Mouse (Mus musculus): Measurements from ENCODE around the gene Fbxo7.
"Not testable (repeated sequence)": the region's sequence is repeated elsewhere in the genome, so short reads cannot be mapped to it uniquely, and the experiment has no call there.

The Fbxo7 gene

GRCm38 (mm10) chr10:86021749-86022473 is at the start of gene Fbxo7:
Gene Fbxo7 (plus strand): TSS chr10:86021972.
- DNase-seq (ENCODE audit: low spot score): peak; percentile 89

- no peak for DNase-seq (ENCODE audit: low spot score)
Measured at GRCm38 (mm10) chr10:85972915-85973314, 48.9 kb upstream of the Fbxo7 start.

DNA sequence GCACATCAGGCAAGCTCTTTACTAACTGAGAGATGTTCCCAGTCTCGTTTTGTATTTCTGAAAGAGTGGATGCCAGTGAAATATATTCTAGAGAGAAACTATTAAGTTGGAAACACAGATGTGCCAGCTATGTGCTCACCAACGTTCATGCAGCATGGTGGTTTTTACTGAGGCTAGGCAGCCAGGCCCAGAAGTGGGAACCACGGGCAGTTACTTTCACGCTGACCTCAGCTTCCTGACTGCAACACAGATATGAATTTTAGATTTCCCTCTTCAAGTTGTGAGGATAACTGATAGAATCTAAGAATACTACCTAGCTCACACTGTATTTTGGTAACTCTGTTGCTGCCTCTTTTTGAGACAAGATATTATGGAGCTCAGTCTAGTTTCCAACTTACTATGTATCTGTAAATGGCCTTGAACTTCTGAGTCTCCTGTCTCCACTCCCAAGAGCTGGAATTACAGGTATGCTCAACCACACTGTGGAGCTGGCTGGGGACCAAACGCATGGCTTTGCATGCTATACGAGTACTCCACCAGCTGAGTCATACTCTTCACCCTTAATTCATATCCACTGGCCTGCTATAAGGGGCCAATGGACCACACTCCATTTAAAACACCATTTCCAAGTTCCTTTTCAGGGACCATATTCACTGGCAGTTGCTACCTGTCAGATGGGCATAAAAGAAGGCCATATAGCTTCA is 32.2 kb upstream of the Fbxo7 start:
- no peak for DNase-seq (ENCODE audit: low spot score)

DNA sequence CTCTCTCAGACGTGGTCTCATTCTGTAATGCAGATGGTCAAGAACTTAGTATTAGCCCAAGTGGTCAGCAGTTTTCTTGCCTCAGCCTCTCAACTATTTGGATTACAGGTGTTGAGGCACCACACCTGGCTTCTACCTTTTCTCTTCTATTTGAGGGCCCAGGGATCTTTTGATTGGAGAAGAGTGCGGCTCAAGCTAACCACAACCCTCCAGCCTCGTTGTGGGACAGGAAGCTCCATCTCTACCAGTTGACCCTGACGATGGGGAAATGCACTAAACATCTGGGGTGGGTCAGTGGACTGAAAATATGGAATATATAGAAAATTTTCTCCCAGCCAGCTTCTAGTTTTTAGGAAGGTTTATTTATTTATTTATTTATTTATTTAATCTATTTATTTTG is 29.4 kb upstream of the Fbxo7 start:
- DNase-seq (ENCODE audit: low spot score): no peak

DNA sequence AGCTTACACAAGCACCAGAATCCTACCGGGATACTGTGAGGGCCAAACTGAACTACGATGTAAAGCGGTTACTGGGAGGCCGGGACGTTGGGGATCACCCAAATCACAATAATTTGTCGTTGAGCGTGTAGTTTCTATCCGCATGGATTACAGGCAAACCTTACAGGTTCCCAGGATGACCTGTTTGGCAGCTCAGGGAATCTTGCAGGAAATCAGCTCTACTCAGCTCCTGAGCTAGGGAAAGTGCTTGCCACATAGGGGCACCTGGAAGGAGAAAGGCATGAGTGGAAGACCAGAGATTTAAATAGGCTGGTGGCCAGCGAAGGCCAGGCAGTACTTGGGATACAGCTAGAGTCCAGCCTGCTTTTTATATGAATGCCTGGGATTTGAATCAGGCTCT is 27.9 kb upstream of the Fbxo7 start:
- DNase-seq (ENCODE audit: low spot score): no peak

GRCm38 (mm10) chr10:85994543-85995104 is 27.1 kb upstream of the Fbxo7 start:
- DNase-seq (ENCODE audit: low spot score): no peak

GRCm38 (mm10) chr10:86000447-86000846 is 21.3 kb upstream of the Fbxo7 start:
- no peak for DNase-seq (ENCODE audit: low spot score)

- DNase-seq (ENCODE audit: low spot score): no peak
Measured at GRCm38 (mm10) chr10:86006455-86006854, 15.3 kb upstream of the Fbxo7 start.

DNA sequence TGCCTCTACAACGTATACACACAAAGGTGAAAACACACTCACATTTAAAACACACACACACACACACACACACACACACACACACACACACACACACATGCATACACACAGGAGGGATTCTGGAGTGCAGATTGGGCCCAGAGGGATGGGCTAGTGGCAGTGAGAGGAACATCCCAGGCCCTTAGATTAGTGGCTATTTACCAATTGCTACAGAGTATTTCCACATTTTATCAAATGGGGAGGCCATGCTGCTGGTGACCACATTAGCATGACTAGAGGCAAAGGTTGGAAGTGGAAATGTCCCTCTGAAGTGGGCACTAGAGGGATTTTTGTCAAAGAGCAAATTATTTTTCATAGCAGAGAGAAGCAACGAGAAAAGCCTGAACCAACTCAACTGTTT is 12.1 kb upstream of the Fbxo7 start:
- DNase-seq (ENCODE audit: low spot score): no peak

GRCm38 (mm10) chr10:86010636-86011035 is 11.1 kb upstream of the Fbxo7 start:
- DNase-seq (ENCODE audit: low spot score): no peak

DNA sequence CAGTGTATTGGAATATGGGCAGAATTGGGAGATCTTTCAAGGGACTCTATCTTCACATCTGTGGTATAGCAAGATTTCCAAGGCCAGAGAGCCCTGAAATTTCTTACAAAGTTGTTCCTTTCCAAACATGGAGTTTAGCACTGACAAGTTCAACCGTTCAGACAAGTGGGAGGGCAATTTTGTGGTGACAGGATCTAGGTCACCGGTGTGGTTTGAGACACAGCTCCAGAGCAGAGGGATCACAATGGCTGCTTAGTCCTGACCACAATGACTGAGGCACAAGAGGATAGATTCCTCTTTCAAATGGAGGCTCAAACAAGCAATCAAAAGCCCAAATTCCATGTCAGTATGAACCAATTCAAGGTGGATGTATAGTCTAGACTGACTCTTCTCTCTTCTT is 10.6 kb upstream of the Fbxo7 start:
- no peak for DNase-seq (ENCODE audit: low spot score)

- no peak for DNase-seq (ENCODE audit: low spot score)
Measured at GRCm38 (mm10) chr10:86011781-86012180, 10.0 kb upstream of the Fbxo7 start, which contains the start of gene Bpifc. Gene Bpifc (minus strand): TSS chr10:86011895.

DNA sequence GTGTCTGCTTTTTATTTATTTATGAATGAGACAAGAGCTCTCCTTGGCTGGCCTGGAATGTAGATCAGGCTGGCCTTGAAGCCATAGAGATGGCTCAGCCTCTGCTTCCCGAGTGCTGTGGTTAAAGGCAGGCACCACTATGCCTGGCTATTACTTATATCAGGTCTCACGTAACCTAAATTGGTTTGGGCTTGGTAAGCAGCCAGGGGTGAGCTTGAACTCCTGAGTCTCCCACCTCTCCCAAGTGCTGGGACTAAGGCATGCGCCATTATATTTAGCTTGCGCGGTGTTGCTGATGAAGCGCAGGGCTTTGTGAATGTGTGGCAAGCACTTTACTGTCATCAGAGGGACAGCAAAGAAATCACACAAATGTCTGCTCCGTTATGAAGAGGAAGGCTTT is 4.0 kb upstream of the Fbxo7 start:
- no peak for DNase-seq (ENCODE audit: low spot score)

GRCm38 (mm10) chr10:86018813-86019212 is 3.0 kb upstream of the Fbxo7 start:
- DNase-seq (ENCODE audit: low spot score): no peak

DNA sequence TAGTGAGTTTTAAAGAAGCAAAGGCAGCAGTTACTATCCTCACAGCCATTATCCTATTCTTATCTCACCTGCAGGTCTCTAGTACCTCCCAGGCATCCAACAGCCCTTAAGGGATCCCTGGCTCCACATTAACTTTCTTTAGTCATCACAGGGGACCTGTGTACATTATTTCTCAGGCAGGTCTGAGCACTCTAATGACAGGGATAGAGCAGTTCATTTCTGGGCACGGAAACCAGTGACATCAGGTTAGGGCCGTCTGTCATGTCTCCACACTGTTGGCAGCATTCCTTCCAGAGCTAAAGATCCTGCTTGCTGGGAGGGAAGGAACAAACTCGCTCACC is 394 bp upstream of the Fbxo7 start:
- no peak for DNase-seq (ENCODE audit: low spot score)

- no peak for DNase-seq (ENCODE audit: low spot score)
Measured at GRCm38 (mm10) chr10:86022474-86022816, 673 bp downstream of the Fbxo7 start.

- DNase-seq (ENCODE audit: low spot score): no peak
Measured at GRCm38 (mm10) chr10:86023149-86023548, 1.4 kb downstream of the Fbxo7 start.

DNA sequence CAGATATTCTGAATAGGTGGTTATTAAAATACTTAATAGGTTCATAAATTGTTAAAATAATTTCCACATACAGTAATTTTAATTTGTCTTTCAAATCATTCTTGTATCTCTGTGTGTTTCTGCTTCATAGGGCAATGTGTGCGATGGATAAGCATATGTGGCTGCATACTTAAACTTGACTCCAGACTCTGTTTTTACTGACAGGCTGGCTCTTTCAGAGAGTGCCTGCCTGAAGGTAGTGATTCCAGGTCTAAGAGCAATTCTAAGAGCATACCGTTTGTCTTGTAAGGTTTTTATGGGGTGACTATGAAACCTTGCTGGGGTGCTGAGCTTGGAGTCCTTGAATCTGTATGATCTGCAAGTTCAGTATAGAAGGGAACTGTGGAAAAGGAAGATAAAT is 4.1 kb downstream of the Fbxo7 start:
- no peak for DNase-seq (ENCODE audit: low spot score)

GRCm38 (mm10) chr10:86026354-86026753 is 4.6 kb downstream of the Fbxo7 start:
- DNase-seq (ENCODE audit: low spot score): no peak

DNA sequence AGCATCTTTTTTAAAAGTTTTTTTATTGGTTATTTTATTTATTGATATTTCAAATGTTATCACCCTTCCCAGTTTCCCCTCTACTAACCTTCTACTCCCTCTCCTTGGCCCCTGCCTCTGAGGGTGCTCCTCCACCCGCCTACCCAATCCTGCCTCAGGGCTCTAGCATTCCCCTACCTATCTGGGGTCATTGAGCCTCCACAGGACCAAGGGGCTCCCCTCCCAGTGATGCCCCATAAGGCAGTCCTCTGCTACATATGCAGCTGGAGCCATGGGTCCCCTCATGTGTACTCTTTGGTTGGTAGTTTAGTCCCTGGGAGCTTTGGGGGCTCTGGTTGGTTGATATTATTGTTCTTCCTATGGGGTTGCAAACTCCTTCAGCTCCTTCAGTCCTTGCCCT is 5.0 kb downstream of the Fbxo7 start:
- not testable (repeated sequence) for DNase-seq (ENCODE audit: low spot score)

DNA sequence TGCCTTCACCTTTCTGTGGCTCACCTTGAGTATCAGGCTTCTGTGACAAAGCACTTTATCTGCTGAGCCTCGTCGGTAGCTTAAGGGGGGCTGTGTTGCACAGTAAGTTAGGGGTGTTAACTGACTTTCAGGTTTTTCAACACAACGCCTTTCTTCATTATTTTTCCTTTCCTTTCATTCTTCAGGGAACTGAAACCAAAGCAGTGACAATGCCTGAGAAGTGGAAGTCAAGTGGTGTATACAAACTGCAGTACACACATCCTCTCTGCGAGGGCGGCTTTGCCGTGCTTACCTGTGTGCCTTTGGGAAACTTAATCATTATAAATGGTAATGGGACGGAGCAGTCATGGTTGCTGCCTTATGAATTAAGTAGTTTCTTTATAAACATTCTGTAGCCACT is 9.0 kb downstream of the Fbxo7 start:
- DNase-seq (ENCODE audit: low spot score): no peak

DNA sequence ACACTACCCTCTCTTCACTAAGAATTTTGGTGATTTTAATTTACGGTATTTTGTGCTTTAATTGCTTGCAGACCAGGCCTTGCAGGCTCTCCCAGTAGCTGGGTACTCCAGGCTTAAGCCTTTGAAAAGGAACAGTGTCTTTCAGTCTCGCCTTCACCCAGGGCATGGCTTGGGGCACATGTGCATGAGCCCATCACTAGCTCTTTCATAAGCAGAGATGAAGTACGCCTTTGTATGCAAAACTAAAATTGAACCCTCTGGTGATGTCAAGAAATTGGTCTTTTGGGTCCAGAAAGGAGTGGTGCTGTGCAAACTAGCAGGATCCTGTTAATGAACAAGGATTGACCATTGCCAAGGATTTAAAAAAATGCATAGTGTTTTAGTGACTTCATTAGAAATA is 10.7 kb downstream of the Fbxo7 start:
- DNase-seq (ENCODE audit: low spot score): no peak

- no peak for DNase-seq (ENCODE audit: low spot score)
Measured at GRCm38 (mm10) chr10:86034007-86034728, 12.4 kb downstream of the Fbxo7 start.

All from yolk sac, embryonic 10.5 days (tissue).